Mouse (Mus musculus) liver, embryonic 14.5 days (tissue): ENCODE results near the gene 4930539E08Rik.

Source experiments
- CTCF ChIP-seq: IDR thresholded peaks from 2 replicates; pipeline ENCODE4 v1.5.1; 2016; ENCODE audit warnings: antibody characterized with exemption, low read depth, control low read depth
- EP300 ChIP-seq: IDR thresholded peaks from 2 replicates; pipeline ENCODE4 v1.6.1; 2016; ENCODE audit warnings: antibody characterized with exemption, low read depth

- TF ChIP-seq CTCF (no peak), EP300 (no peak)
Measured at GRCm38 (mm10) chr17:28916520-28916919, 1.4 kb upstream of the 4930539E08Rik start.
